9 mouse cellular contexts compared by ENCODE assay signal in the genomic region with DNA sequence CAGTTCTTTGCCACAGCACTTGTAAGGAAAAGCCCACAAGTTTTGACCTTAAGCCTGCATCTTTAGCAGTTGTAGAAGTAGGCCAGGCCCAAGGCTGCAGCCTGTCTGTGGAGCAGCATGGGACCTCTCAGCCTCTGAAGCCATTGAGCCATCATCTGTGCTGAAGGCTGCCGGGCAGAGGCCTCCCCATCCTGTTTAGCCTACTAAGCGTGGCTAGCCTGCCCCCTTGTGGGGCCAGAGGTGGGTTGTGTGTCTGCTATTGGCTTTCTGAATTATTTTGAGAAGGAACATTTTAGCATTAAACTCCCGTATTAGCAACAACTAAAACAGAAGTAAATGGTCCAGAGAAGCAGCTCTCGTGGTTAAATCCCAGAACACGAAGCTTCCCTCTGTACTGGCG. TPM values are rescaled to one million over a fixed set of nuclear protein-coding genes. Genes with fewer than 3 reads are reported as not detected.
A peak's percentile ranks its signal among the peaks of the same experiment; 100 is the strongest.
DNase-seq lines count a peak whose midpoint lies in the region; ATAC-seq and TF ChIP-seq lines count a peak whose summit lies in the region.
"Had no signal": no experiment of that assay in that cellular context is flagged by ENCODE, and none has a peak within 500 bp of the region (broad histone marks: within the 10 kb centered on the region; RNA-seq: fewer than 3 reads in every experiment).

No protein-coding gene starts in this region.

- peaks cover 16% of the 10 kb centered on the region for H3K79me2 ChIP-seq in heart, adult 2 months (replicated peaks; ENCODE audit: control insufficient read depth, insufficient read depth, low read length)

- H3K4me1 ChIP-seq in forebrain, embryonic 15.5 days = peaks cover 35% of the 10 kb centered on the region
- H3K4me1 ChIP-seq in forebrain, embryonic 10.5 days = peaks cover 55% of the 10 kb centered on the region
- H3K4me1 ChIP-seq in ES-E14 (ENCODE audit: control insufficient read depth in 2 of 2, insufficient read depth in 2 of 2, low read length in 2 of 2, poor library complexity in 1 of 2) = peaks cover 8 to 31% of the 10 kb centered on the region in 2 experiments; a peak in 2 of 4 replicates
- H3K4me1 ChIP-seq in heart, adult 2 months (ENCODE audit: control insufficient read depth, insufficient read depth, low read length) = peaks cover 21% of the 10 kb centered on the region
- peaks cover 92% of the 10 kb centered on the region for H3K4me1 ChIP-seq in megakaryocyte, embryonic 14.5 days
- H3K4me1 ChIP-seq in spleen, adult 2 months (ENCODE audit: control insufficient read depth, insufficient read depth, insufficient read length) = peaks cover 15% of the 10 kb centered on the region; the same call in 1 of the 2 replicates

- DNase-seq in forebrain, embryonic 10.5 days (ENCODE audit: extremely low spot score, low spot score) = no peak
- DNase-seq in ES-E14 (ENCODE audit: low read depth, low spot score) = no peak
- DNase-seq in cerebellum, adult 11-12 months = peak; percentile 71
- peak; percentile 71 for DNase-seq in heart, adult 2 months
- DNase-seq in kidney, postnatal 4 days = peak; percentile 74 to 82
- peak; percentile 44 to 74 for DNase-seq in spleen, adult 2 months (ENCODE audit: low read depth in 1 of 2, low spot score in 2 of 2)

- 60% methylated on average over 6 of the region's 6 CpGs for WGBS in forebrain, embryonic 15.5 days
- 80% methylated on average over 6 of the region's 6 CpGs for WGBS in forebrain, embryonic 10.5 days
- WGBS in heart, adult 2 months = 54% methylated on average over 6 of the region's 6 CpGs
- WGBS in spleen, adult 2 months = 44% methylated on average over 6 of the region's 6 CpGs

- H3K27me3 ChIP-seq in forebrain, embryonic 15.5 days = no peaks in the 10 kb centered on the region
- H3K27me3 ChIP-seq in forebrain, embryonic 10.5 days (ENCODE audit: poor library complexity, severe bottlenecking) = no peaks in the 10 kb centered on the region
- no peaks in the 10 kb centered on the region for H3K27me3 ChIP-seq in heart, adult 2 months (ENCODE audit: control insufficient read depth, insufficient read depth, low read length)
- H3K27me3 ChIP-seq in megakaryocyte, embryonic 14.5 days (replicated peaks) = peaks cover 5% of the 10 kb centered on the region
- no peaks in the 10 kb centered on the region; the same call in 1 of the 2 replicates for H3K27me3 ChIP-seq in spleen, adult 2 months (ENCODE audit: control insufficient read depth, insufficient read depth, low read length)

- TF ChIP-seq CTCF in heart, adult 2 months (IDR thresholded peaks at IDR 0.05) = peak; percentile 80
- peak; percentile 89; the same call in 1 of the 2 replicates for TF ChIP-seq CTCF in spleen, adult 2 months (IDR thresholded peaks at IDR 0.05; ENCODE audit: extremely low read depth, insufficient read depth, insufficient read length, insufficient replicate concordance)

- ATAC-seq in forebrain, embryonic 15.5 days (replicated peaks) = 0 out of 2 replicates have a peak, but pooled peaks have one; percentile 27

- H3K4me2 ChIP-seq in forebrain, embryonic 15.5 days (replicated peaks) = no peak overlapping the region

- no peak overlapping the region for H3K4me3 ChIP-seq in forebrain, embryonic 15.5 days
- H3K4me3 ChIP-seq in forebrain, embryonic 10.5 days = no peak overlapping the region
- H3K4me3 ChIP-seq in ES-E14 (ENCODE audit: insufficient read depth in 1 of 2, low read depth in 1 of 2, low read length in 2 of 2, poor library complexity in 1 of 2, severe bottlenecking in 1 of 2) = no peak overlapping the region
- H3K4me3 ChIP-seq in heart, adult 2 months = no peak overlapping the region
- H3K4me3 ChIP-seq in megakaryocyte, embryonic 14.5 days (replicated peaks) = peak overlapping the region; percentile 21
- H3K4me3 ChIP-seq in spleen, adult 2 months (ENCODE audit: extremely low read depth, insufficient read depth, insufficient read length) = no peak overlapping the region

- no peak overlapping the region for H3K27ac ChIP-seq in forebrain, embryonic 15.5 days (replicated peaks)
- no peak overlapping the region for H3K27ac ChIP-seq in forebrain, embryonic 10.5 days
- H3K27ac ChIP-seq in ES-E14 (ENCODE audit: insufficient read depth, low read depth, low read length, poor library complexity, severe bottlenecking) = no peak overlapping the region
- no peak overlapping the region for H3K27ac ChIP-seq in heart, adult 2 months
- no peak overlapping the region for H3K27ac ChIP-seq in spleen, adult 2 months (ENCODE audit: insufficient read depth, low read length)

- no peak for TF ChIP-seq EP300 in heart, adult 2 months (IDR thresholded peaks at IDR 0.05; ENCODE audit: insufficient read depth, low read depth, low read length)

- H3K36me3 ChIP-seq in forebrain, embryonic 15.5 days = no peaks in the 10 kb centered on the region
- H3K36me3 ChIP-seq in forebrain, embryonic 10.5 days (replicated peaks) = peaks cover 75% of the 10 kb centered on the region
- H3K36me3 ChIP-seq in ES-E14 (ENCODE audit: control insufficient read depth, insufficient read depth, low read length, poor library complexity, severe bottlenecking) = peaks cover 2% of the 10 kb centered on the region; the same call in 1 of the 2 replicates
- H3K36me3 ChIP-seq in heart, adult 2 months (ENCODE audit: control insufficient read depth, insufficient read depth, low read length) = no peaks in the 10 kb centered on the region
- peaks cover 57% of the 10 kb centered on the region for H3K36me3 ChIP-seq in megakaryocyte, embryonic 14.5 days (replicated peaks; ENCODE audit: low read length)
- H3K36me3 ChIP-seq in spleen, adult 2 months (ENCODE audit: control insufficient read depth, insufficient read depth, low read length) = no peaks in the 10 kb centered on the region

- in situ Hi-C loops in ES-E14 (cut with MboI; ENCODE audit: low sequenced_read_pairs in 2 of 2, unreplicated experiment in 2 of 2) = no loop called here

- intact Hi-C loops in heart, adult 2 months (cut with DNase I) = loop anchor here (10.0 kb wide), 1 partner anchor 228 kb away; no protein-coding TSS in a partner anchor

- TF ChIP-seq POLR2A in heart, adult 2 months (IDR thresholded peaks at IDR 0.05; ENCODE audit: insufficient read depth, low read depth, low read length) = no peak
- no peak for TF ChIP-seq POLR2A in spleen, adult 2 months (IDR thresholded peaks at IDR 0.05; ENCODE audit: low read depth, low read length)

- no peaks in the 10 kb centered on the region for H3K9me3 ChIP-seq in forebrain, embryonic 15.5 days
- H3K9me3 ChIP-seq in forebrain, embryonic 10.5 days = peaks cover 6% of the 10 kb centered on the region
- H3K9me3 ChIP-seq in ES-E14 (ENCODE audit: control insufficient read depth, insufficient read depth, low read depth, low read length) = no peaks in the 10 kb centered on the region
- H3K9me3 ChIP-seq in megakaryocyte, embryonic 14.5 days = peaks cover 11% of the 10 kb centered on the region

- no peak overlapping the region for H3K9ac ChIP-seq in forebrain, embryonic 15.5 days (replicated peaks)
- H3K9ac ChIP-seq in ES-E14 (ENCODE audit: insufficient read depth, low read depth, low read length, poor library complexity, severe bottlenecking) = peak overlapping the region; percentile 16; the same call in 1 of the 2 replicates
- H3K9ac ChIP-seq in heart, adult 2 months (ENCODE audit: low read depth, low read length) = no peak overlapping the region

TF ChIP-seq in ES-E14, 5 proteins besides CTCF, POLR2A, EP300 and RAD21:
- no peak for TF ChIP-seq ZC3H11A (IDR thresholded peaks at IDR 0.05; ENCODE audit: borderline replicate concordance, low read depth, low read length)

RNA-seq across cellular contexts. Expression of a gene that starts 4.4 kb away (rescaled TPM):
- polyA plus RNA-seq in forebrain, embryonic 15.5 days (2015; fragmentation: Nextera tagmentation; extraction: Ambion mirVana) = 15.2 and 17.9 TPM in 2 replicates
- 21.2 and 22.7 TPM in 2 replicates for polyA plus RNA-seq in forebrain, embryonic 10.5 days (2016; fragmentation: Nextera tagmentation; extraction: Ambion mirVana)
- total RNA-seq in ES-E14 (2012; rRNA removed) = 30.3 and 49.7 TPM in 2 replicates
- 10 to 100 TPM; 44.8 to 54.8 TPM for total RNA-seq in heart, adult 2 months (2021)
- polyA plus RNA-seq in heart, adult 2 months (2012; rRNA removed) = 35.4 and 42.4 TPM in 2 replicates
- polyA plus RNA-seq in megakaryocyte, embryonic 14.5 days (2012; ENCODE audit: insufficient read depth, low replicate concordance) = 120 and 145 TPM in 2 replicates
- 55.6 and 77.7 TPM in 2 replicates for polyA plus RNA-seq in spleen, adult 2 months (2012; rRNA removed)

RNA-seq across cellular contexts. Expression of a gene that starts 28.2 kb away (rescaled TPM):
- 0.18 and 0.37 TPM in 2 replicates for polyA plus RNA-seq in forebrain, embryonic 15.5 days (2015; fragmentation: Nextera tagmentation; extraction: Ambion mirVana)
- polyA plus RNA-seq in forebrain, embryonic 10.5 days (2016; fragmentation: Nextera tagmentation; extraction: Ambion mirVana) = not detected in 2 replicates
- total RNA-seq in ES-E14 (2012; rRNA removed) = 0.22 and 0.79 TPM in 2 replicates
- total RNA-seq in heart, adult 2 months (2021) = under 1 TPM; 0.21 to 0.27 TPM
- polyA plus RNA-seq in heart, adult 2 months (2012; rRNA removed) = 0.50 TPM in 1 of 2 replicates, not detected in the other
- polyA plus RNA-seq in megakaryocyte, embryonic 14.5 days (2012; ENCODE audit: insufficient read depth, low replicate concordance) = not detected in 2 replicates
- polyA plus RNA-seq in spleen, adult 2 months (2012; rRNA removed) = 0.20 and 0.48 TPM in 2 replicates
- polyA plus RNA-seq: heart, embryonic 14.5 days had no signal

RNA-seq across cellular contexts. Expression of a gene that starts 37.6 kb away (rescaled TPM):
- polyA plus RNA-seq in forebrain, embryonic 15.5 days (2015; fragmentation: Nextera tagmentation; extraction: Ambion mirVana) = 407 and 414 TPM in 2 replicates
- 172 and 182 TPM in 2 replicates for polyA plus RNA-seq in forebrain, embryonic 10.5 days (2016; fragmentation: Nextera tagmentation; extraction: Ambion mirVana)
- total RNA-seq in ES-E14 (2012; rRNA removed) = 54.6 and 62.2 TPM in 2 replicates
- total RNA-seq in heart, adult 2 months (2021) = 1,000 to 10,000 TPM; 1,390 to 1,660 TPM
- polyA plus RNA-seq in heart, adult 2 months (2012; rRNA removed) = 3,159 and 3,188 TPM in 2 replicates
- polyA plus RNA-seq in megakaryocyte, embryonic 14.5 days (2012; ENCODE audit: insufficient read depth, low replicate concordance) = 6.1 and 14.4 TPM in 2 replicates
- 137 and 141 TPM in 2 replicates for polyA plus RNA-seq in spleen, adult 2 months (2012; rRNA removed)

RNA-seq across cellular contexts. Expression of a gene that starts 43.7 kb away (rescaled TPM):
- 29.1 and 31.5 TPM in 2 replicates for polyA plus RNA-seq in forebrain, embryonic 15.5 days (2015; fragmentation: Nextera tagmentation; extraction: Ambion mirVana)
- 59.2 and 59.5 TPM in 2 replicates for polyA plus RNA-seq in forebrain, embryonic 10.5 days (2016; fragmentation: Nextera tagmentation; extraction: Ambion mirVana)
- total RNA-seq in ES-E14 (2012; rRNA removed) = 173 and 210 TPM in 2 replicates
- total RNA-seq in heart, adult 2 months (2021) = 100 to 1,000 TPM; 194 to 200 TPM
- polyA plus RNA-seq in heart, adult 2 months (2012; rRNA removed) = 429 and 531 TPM in 2 replicates
- 12.3 and 39.8 TPM in 2 replicates for polyA plus RNA-seq in megakaryocyte, embryonic 14.5 days (2012; ENCODE audit: insufficient read depth, low replicate concordance)
- polyA plus RNA-seq in spleen, adult 2 months (2012; rRNA removed) = 414 and 544 TPM in 2 replicates

RNA-seq across cellular contexts. Expression of a gene that starts 53.8 kb away (rescaled TPM):
- polyA plus RNA-seq in forebrain, embryonic 15.5 days (2015; fragmentation: Nextera tagmentation; extraction: Ambion mirVana) = 22.6 and 24.9 TPM in 2 replicates
- 66.4 and 69.6 TPM in 2 replicates for polyA plus RNA-seq in forebrain, embryonic 10.5 days (2016; fragmentation: Nextera tagmentation; extraction: Ambion mirVana)
- 30.3 and 48.0 TPM in 2 replicates for total RNA-seq in ES-E14 (2012; rRNA removed)
- total RNA-seq in heart, adult 2 months (2021) = under 1 TPM; 0.34 to 0.52 TPM
- polyA plus RNA-seq in heart, adult 2 months (2012; rRNA removed) = 0.45 and 0.67 TPM in 2 replicates
- polyA plus RNA-seq in megakaryocyte, embryonic 14.5 days (2012; ENCODE audit: insufficient read depth, low replicate concordance) = 2.0 and 7.6 TPM in 2 replicates
- polyA plus RNA-seq in spleen, adult 2 months (2012; rRNA removed) = 16.8 and 23.2 TPM in 2 replicates

Comparison
In these comparisons a context has a peak if more than half of its experiments do, and no peak if none do; other contexts are left out.
1. DNase-seq: peak in cerebellum, adult 11-12 months (single experiment), heart, adult 2 months (2 of 2), kidney, postnatal 4 days (2 of 2) and spleen, adult 2 months (2 of 2); none in forebrain, embryonic 10.5 days (single experiment) and ES-E14 (single experiment).